Mouse (Mus musculus) forebrain, embryonic 16.5 days (tissue): ENCODE measurements around the gene Dydc2. TPM values are rescaled to one million over a fixed set of nuclear protein-coding genes. Genes with fewer than 3 reads are reported as not detected.
"Not testable (repeated sequence)": the region's sequence is repeated elsewhere in the genome, so short reads cannot be mapped to it uniquely, and the experiment has no call there.

Experiments
- ATAC-seq: fragments of 200-750 bp; cut with Nextera tagmentation; 2 replicates; pipeline ENCODE4 v1.8.0; 2017; ENCODE audit warnings: mild to moderate bottlenecking, moderate library complexity
- H3K27ac ChIP-seq: fragments of 300-500 bp; sonication (generic); 2 replicates; pipeline ENCODE4 v1.5.1; 2014; ENCODE audit warnings: low read length, control low read depth
- H3K27me3 ChIP-seq: fragments of 300-500 bp; sonication (generic); replicated peaks from 2 replicates; pipeline ENCODE4 v1.6.1; 2014; ENCODE audit warnings: low read length; ENCODE audit not compliant: control insufficient read depth, insufficient read depth
- H3K36me3 ChIP-seq: fragments of 300-500 bp; sonication (generic); 2 replicates; pipeline ENCODE4 v1.6.1; 2014; ENCODE audit not compliant: control insufficient read depth, insufficient read depth
- H3K4me1 ChIP-seq: fragments of 300-500 bp; sonication (generic); replicated peaks from 2 replicates; pipeline ENCODE4 v1.6.1; 2014; ENCODE audit warnings: low read length; ENCODE audit not compliant: control insufficient read depth, insufficient read depth
- H3K4me2 ChIP-seq: fragments of 300-500 bp; sonication (generic); 2 replicates; pipeline ENCODE4 v1.6.1; 2014; ENCODE audit warnings: mild to moderate bottlenecking, low read length, control low read depth
- H3K4me3 ChIP-seq: fragments of 300-500 bp; sonication (generic); replicated peaks from 2 replicates; pipeline ENCODE4 v1.5.1; 2014; ENCODE audit warnings: mild to moderate bottlenecking, low read length, control low read depth
- H3K9ac ChIP-seq: fragments of 300-500 bp; sonication (generic); replicated peaks from 2 replicates; pipeline ENCODE4 v1.6.1; 2014; ENCODE audit warnings: low read depth, low read length, control low read depth
- H3K9me3 ChIP-seq: fragments of 300-500 bp; sonication (generic); 2 replicates; pipeline ENCODE4 v1.6.1; 2016; ENCODE audit warnings: low read length; ENCODE audit not compliant: control insufficient read depth
- whole genome bisulfite sequencing: fragments of 180-500 bp; shearing (Covaris S2); extraction: QIAGEN DNeasy Blood & Tissue Kit; methylation state at CpG from one replicate; pipeline ENCODE4 v1.1.7; 2014; 5-methylcytosine and 5-hydroxymethylcytosine counted together
- polyA plus RNA-seq: library from polyadenylated mRNA; unstranded; fragments of >200 nt; fragmentation: Nextera tagmentation; extraction: Ambion mirVana; gene quantifications from 2 replicates; pipeline ENCODE4 v1.2.1, GENCODE M21; 2015

Dydc2 gene
- polyA plus RNA-seq, 1 experiment from 2014 or later, result 0.53 TPM

DNA sequence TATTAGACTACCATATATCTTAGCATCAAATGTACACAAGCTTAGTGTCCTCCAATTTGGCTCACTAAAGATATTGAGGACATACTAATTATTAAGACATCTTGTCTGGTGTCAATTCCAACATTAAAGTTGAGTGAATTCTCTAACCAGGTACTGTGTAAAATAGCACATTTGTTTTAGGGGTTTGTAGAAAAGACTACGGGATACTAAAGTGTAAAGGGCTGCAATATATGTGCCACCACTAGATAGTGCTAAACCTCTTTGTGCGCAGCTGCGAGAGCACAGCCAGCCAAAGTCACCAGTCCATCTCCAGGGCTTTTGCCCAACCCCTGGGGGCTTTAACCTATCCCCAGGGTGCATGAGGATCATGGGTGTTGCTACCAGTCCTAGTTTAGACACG, 15.8 kb downstream of the Dydc2 start:
- not testable (repeated sequence) for H3K4me1 ChIP-seq, H3K9ac ChIP-seq, H3K4me2 ChIP-seq, H3K4me3 ChIP-seq, ATAC-seq, H3K36me3 ChIP-seq, H3K27me3 ChIP-seq, H3K9me3 ChIP-seq, H3K27ac ChIP-seq
- WGBS, result 63% methylated on average over 3 of the region's 4 CpGs

DNA sequence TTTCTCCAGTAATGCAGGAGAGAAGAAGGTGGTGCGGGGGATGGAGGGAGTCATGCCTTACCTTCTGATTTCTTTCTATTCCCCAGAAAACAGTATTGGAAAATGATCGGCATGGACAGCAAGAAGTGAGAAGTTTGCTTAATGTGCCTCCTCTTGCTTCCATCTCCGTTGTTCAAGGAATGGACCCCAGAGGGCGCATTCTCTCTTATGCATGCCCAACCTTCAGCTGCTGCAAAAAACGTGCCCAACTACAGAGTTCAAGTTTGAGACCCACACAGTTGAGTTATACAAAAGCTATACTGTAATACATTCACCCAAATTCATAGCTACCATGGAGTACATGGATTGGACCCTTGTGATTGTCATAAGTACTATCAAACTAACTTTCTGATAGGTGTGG, 16.5 kb downstream of the Dydc2 start:
- H3K27me3 ChIP-seq, result no peaks in the 10 kb centered on the region
- H3K9me3 ChIP-seq, result no peaks in the 10 kb centered on the region
- no peak overlapping the region for H3K27ac ChIP-seq
- H3K4me3 ChIP-seq, result no peak overlapping the region
- ATAC-seq, result no peak
- no peak overlapping the region for H3K9ac ChIP-seq
- no peak overlapping the region for H3K4me2 ChIP-seq
- no peaks in the 10 kb centered on the region for H3K4me1 ChIP-seq
- 79% methylated on average over 5 of the region's 5 CpGs for WGBS
- H3K36me3 ChIP-seq, result no peaks in the 10 kb centered on the region

DNA sequence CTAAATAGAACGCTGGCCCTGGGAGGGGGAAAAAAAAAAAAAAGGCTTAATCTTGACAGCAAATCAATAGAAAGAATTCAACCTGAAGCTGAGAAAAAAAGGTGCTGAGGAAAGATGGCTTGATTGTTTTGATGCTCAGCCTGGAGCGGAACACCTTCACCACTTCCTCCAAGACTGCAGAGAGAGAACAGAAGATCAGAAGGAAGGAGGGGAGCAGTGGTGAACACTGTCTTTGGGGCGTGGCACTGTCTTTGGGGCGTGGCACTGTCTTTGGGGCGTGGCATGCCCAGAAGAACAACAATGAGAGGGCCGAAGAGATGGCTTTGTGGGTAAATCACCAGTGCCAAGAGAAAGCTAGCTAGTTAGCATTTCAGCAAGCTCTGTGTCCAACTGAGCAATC, 18.5 kb downstream of the Dydc2 start:
- Histone ChIP-seq H3K9me3 (no peaks in the 10 kb centered on the region), H3K4me2 (no peak overlapping the region), H3K27ac (no peak overlapping the region), H3K27me3 (no peaks in the 10 kb centered on the region), H3K9ac (no peak overlapping the region), H3K4me3 (no peak overlapping the region), H3K4me1 (no peaks in the 10 kb centered on the region), H3K36me3 (no peaks in the 10 kb centered on the region)
- no peak for ATAC-seq
- 77% methylated on average over 6 of the region's 6 CpGs for WGBS

DNA sequence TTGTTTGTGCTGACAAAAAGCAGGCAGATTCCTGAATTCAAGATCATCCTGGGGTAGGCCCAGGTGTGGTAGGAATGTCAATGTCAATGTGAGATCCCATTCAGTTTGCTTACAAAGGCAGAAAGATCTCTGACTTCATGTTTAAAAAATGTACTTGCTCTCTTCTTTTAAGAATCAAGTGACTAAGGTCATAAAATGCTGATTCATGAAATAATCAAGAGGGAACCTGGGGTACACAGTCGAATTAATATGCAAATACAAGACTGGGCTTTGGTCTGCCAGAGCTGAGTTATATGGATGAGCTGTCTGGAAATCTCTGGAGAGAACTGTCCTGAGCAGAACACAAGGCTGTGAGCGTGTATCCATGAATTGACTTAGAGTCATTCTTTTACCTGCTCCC, 21.6 kb downstream of the Dydc2 start:
- no peak overlapping the region for H3K4me2 ChIP-seq
- WGBS, result 73% methylated on average over 2 of the region's 2 CpGs
- no peaks in the 10 kb centered on the region for H3K4me1 ChIP-seq
- H3K4me3 ChIP-seq, result no peak overlapping the region
- no peaks in the 10 kb centered on the region for H3K36me3 ChIP-seq
- no peaks in the 10 kb centered on the region for H3K27me3 ChIP-seq
- no peaks in the 10 kb centered on the region for H3K9me3 ChIP-seq
- no peak overlapping the region for H3K9ac ChIP-seq
- H3K27ac ChIP-seq, result no peak overlapping the region
- ATAC-seq, result no peak

DNA sequence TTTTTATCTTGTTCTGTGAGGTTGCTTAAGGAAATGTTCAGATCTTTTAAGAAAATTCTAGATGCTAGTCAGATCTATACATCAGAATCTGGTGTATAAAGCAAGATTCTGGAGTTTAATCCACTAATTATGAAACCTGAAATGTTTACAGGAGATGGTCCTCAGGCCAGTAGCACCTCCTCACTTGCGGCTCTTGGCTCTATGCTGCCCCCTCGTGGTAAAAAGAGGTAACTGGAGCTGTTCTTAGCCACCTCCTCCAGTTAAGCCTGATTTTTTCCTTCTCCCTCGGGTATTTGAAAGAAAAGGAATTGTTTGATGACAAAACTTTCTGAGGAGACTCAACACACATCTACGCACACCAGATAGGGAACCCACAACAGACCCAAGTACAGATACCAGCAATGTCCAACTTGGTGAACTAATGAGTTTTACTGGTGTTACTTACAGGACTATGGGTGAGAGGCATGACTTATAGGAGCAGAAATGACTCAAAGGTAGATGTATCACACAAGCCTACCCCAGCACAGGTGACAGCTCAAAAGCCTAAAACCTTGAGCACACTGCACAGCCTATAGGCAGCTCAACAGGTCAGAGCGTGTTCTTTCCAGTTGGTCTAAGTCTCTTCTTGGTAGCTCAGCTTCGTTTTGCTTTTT, 33.7 kb downstream of the Dydc2 start:
- no peaks in the 10 kb centered on the region for H3K27me3 ChIP-seq
- no peaks in the 10 kb centered on the region for H3K9me3 ChIP-seq
- no peak overlapping the region for H3K4me2 ChIP-seq
- WGBS, result 34% methylated on average over 6 of the region's 6 CpGs
- no peaks in the 10 kb centered on the region for H3K36me3 ChIP-seq
- ATAC-seq, result peak; percentile 63; the same call in 1 of the 2 replicates
- no peaks in the 10 kb centered on the region for H3K4me1 ChIP-seq
- no peak overlapping the region for H3K9ac ChIP-seq
- H3K27ac ChIP-seq, result no peak overlapping the region
- H3K4me3 ChIP-seq, result no peak overlapping the region

DNA sequence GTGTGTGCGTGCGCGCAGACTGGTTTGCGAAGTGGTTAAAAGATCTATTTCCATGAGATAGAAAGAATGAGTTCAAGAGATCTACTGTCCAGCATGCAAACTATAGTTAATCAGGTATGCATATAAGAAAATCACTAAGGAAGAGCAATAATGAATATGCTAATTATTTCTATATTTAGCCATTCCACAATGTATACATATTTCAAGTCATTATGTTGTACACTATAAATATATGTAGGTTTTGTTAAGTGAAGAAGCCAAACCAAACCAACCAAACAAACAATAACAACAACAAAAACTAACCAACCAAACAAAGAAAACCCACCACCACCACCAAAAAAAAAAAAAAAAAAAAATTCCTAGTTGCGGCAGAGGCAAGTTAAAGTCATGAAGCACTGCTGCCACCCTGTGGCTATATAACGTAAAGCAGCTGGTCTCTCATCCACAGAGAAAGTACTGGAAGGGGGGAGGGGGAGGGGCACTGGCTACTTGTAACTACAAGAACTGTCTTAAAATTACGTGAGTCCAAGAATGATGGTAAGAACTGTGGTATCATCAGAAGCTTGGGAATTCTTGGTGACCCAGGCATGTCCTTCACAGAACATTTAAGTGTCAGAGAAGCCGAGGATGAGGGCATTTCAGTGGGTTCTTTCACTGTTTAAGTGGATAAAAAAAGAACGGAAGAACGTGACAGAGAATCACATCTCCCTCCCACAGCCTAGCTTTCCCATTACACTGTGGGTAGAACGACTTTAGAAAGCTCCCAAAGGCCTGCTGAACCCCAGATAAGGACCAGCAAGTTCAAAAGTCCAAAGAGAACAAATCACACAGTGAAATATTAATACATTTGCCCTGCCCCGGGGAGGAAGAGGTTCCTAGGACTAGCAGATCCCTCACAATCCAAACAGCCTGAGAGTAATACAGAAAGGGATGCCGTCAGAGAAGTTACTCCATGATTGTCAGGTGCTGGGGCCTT, 35.6 kb downstream of the Dydc2 start:
- Histone ChIP-seq H3K4me3 (no peak overlapping the region), H3K27ac (no peak overlapping the region), H3K36me3 (no peaks in the 10 kb centered on the region), H3K4me2 (no peak overlapping the region), H3K4me1 (no peaks in the 10 kb centered on the region), H3K27me3 (no peaks in the 10 kb centered on the region), H3K9ac (no peak overlapping the region), H3K9me3 (no peaks in the 10 kb centered on the region)
- peak; percentile 52 for ATAC-seq
- 54% methylated on average over 13 of the region's 13 CpGs for WGBS

DNA sequence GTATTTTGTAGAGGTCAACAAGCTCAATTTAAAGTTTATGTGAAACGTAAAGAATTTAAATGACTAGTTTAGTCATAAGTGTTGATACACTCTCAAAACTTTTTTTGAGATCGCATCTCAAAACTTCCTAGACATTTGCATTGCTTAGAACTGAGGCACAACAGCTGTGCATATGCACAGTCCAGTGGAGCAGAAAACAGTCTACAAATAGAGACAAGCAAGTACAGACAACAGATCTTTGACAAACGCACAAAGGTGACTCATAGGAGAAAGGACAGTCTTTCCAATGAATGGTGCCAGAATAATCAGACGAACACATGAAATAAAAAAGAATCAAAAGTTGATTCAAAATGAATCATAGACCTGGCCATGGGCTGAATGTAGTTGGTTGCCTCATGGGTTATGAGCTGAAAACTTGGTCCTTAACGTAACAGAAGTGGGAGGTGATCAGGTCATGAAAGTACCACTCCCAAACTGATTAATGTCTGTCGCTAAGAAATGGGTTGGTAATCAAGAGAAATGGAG, 38.0 kb downstream of the Dydc2 start:
- ATAC-seq, result no peak
- H3K4me1 ChIP-seq, result no peaks in the 10 kb centered on the region
- H3K4me3 ChIP-seq, result no peak overlapping the region
- no peaks in the 10 kb centered on the region for H3K36me3 ChIP-seq
- no peak overlapping the region for H3K4me2 ChIP-seq
- H3K27ac ChIP-seq, result no peak overlapping the region
- H3K9ac ChIP-seq, result no peak overlapping the region
- no peaks in the 10 kb centered on the region for H3K27me3 ChIP-seq
- H3K9me3 ChIP-seq, result no peaks in the 10 kb centered on the region
- 87% methylated on average over 6 of the region's 6 CpGs for WGBS

DNA sequence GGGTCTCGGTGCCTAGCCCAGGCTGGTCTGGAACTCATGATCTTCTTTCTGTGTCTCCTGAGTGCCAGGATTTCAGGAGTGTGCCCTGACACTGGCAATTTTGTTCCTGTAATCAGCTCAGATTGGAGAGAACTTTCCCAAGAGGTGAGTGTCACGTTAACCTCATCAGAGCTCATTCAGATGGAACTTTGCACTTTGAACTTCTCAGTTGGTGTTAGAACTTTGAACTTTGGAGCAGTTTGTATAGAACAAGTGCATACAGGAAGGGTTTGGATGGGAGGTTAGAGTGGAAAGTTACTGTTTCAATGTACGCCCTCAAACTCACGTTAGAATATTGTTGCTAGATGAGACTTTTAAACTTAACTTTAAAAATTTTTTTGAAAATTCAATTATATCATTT, 39.7 kb downstream of the Dydc2 start:
- WGBS, result 81% methylated on average over 4 of the region's 4 CpGs
- Histone ChIP-seq H3K9me3 (no peaks in the 10 kb centered on the region), H3K27ac (no peak overlapping the region), H3K9ac (no peak overlapping the region), H3K4me2 (no peak overlapping the region), H3K4me3 (no peak overlapping the region), H3K4me1 (no peaks in the 10 kb centered on the region), H3K36me3 (no peaks in the 10 kb centered on the region), H3K27me3 (no peaks in the 10 kb centered on the region)
- ATAC-seq, result no peak

DNA sequence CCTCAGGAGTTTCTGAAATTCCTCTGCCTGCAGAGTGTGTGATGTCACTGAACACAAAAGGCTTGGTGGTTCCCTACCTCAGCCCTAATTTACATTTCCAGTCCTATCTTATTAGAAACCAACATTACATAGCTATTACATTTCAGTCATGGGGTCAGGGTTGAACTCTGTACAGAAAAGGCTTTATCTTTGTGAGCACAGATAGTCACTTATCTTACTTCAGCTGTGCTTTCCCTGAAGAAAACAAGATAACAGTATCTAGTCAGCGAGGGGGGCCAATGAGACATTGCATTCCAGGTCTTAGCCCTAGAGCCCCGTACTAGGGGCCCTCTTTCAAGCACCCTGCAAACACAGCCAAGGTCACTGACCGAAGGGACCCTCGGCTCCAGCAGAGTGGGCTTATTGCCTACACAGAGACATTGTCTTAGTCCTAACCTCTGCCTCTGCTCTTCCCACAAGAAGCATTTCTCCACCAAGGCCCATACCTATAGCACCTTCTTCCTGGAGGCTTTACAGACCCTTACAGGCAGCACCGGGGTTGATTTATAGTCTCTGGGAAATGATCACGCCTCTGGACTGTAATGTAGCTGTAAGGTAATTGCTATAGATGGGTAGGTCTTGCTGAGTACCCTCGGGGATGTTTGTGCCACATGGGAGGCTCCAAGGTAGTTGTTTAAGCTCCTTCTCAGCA, 43.3 kb downstream of the Dydc2 start:
- no peak overlapping the region for H3K4me2 ChIP-seq
- H3K36me3 ChIP-seq, result no peaks in the 10 kb centered on the region
- no peaks in the 10 kb centered on the region for H3K9me3 ChIP-seq
- ATAC-seq, result no peak
- H3K9ac ChIP-seq, result no peak overlapping the region
- 86% methylated on average over 7 of the region's 7 CpGs for WGBS
- H3K27me3 ChIP-seq, result no peaks in the 10 kb centered on the region
- no peak overlapping the region for H3K4me3 ChIP-seq
- H3K4me1 ChIP-seq, result no peaks in the 10 kb centered on the region
- H3K27ac ChIP-seq, result no peak overlapping the region
